Mouse (Mus musculus) lung, postnatal 25 days (tissue): ENCODE data around the gene Cadm2.

ENCODE experiments used
- DNase-seq: peaks from one replicate; pipeline ENCODE4 v3.0.0; 2022; ENCODE audit warnings: low spot score

Cadm2 gene

DNA sequence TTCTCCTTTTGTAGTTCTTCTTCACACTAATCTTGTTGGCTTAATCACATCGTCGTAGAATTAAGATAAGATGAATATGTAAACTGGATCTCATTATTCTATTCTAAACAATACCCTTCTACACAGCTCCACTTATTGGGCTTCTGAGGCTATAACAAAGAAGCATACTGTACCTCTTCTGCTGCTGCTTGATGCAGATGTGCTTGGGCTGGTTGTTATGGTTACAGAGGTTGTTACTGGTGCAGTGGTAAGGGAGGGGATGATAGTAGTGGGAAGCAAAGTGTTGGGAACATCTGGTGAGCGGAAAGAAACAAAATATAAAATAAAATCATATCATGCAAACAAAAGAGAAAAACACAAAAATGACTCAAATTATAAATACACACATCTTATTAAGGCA is 889.5 kb downstream of the Cadm2 start:
- DNase-seq: no peak

DNA sequence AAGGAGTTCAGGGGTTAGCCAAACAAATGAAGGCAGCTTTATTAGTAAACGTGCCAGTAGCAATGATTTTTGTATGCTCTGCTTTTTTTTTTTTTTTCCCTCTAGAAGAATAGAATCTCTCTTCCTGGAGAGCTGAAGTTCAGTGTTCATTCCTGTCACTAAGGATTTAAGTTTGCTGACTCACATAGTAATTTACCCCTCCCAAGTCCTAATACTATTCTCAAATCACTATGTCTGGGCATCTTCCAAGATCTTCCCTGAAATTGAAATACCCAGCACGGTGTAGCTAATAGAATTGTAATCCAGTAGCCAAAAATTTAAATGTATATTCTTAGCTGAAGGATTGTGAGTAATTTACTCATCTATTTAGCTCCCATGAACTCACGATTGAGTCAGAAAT is 914.2 kb downstream of the Cadm2 start:
- DNase-seq: no peak

DNA sequence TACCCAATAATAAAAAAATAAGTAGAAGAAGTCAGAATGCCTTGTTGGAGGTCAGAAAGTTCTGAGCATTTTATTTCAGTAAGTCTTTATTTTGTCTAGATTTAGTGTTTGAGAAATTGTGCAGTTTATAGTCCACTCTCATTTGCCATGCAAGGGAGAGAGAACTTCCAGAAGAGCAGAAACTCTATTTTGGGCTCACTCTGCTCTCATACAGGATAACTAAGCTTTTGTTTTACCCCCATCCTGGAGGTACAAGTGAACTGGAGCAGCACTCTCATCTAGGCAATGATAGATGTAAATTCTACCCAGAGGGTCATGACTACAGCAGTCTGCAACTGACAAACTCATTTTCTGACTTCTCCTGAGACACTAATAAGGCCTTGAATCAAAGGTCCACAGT is 925.9 kb downstream of the Cadm2 start:
- no peak for DNase-seq

DNA sequence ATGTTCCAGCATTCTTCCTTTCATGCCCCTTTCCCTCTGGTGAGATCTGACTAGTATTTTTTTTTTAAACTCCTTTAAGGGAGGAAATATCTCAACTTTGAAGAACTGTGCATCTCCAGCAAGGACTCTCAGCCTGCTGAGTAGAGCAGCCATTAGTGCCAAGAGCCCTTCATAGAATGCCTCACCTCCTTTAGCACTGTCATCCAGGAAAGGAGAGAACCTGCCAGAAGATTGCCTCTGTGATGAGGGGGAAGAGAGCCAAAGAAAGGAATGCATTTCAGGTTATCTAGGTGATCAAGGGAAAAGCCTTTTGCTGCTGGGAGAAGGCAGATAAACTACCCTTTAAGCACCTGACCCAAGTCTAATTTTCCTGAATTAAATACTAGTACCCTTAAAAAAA is 943.5 kb downstream of the Cadm2 start:
- DNase-seq: no peak

DNA sequence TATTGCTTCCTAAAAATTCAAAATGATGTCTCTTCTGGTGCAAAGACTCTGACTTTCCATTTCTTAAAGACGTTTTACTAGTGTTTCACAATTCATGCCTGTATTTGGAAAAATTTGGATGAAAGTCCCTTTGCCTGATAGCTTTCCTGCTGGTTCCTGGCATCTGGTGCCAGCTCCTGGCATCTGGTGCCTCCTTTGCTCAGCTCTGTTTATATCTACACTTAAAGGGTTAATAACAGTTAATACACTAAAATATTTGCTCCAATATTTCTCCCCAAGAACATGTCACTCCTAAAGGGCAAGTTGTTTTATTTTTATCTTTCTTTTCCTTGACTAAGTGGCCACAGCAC is 969.7 kb downstream of the Cadm2 start:
- DNase-seq: no peak

DNA sequence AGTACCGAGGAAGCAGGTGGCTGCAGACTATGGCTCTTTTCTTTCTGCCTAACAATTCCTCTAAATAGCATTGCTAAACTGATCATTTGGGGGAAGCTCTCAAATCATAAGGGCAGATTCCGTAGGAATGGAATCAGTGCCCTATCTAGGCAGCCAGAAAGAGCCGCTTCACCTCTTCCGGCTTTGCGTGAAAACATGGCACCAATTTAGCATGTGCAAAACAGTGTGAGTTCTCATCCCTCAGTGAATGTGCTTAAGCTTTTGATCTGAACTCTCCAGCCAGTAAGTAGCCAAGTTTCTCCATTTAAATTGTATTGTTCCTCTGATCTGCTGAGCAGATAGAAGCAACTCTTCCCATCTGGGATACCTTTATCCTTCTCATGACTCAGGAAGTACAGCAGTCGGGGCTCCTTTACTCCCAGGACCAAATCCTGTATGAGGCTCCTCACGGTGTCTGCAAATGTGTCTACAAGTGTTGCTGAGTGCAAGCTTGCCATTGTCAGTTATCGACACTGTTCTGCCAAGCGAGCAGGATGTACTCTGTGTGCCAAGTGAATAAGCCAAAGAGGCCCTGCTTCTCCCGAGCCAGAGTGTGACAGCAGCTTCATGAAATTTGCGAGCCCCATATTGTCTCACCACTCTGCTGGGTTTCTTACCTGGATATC is 970.2 kb downstream of the Cadm2 start:
- DNase-seq: no peak

DNA sequence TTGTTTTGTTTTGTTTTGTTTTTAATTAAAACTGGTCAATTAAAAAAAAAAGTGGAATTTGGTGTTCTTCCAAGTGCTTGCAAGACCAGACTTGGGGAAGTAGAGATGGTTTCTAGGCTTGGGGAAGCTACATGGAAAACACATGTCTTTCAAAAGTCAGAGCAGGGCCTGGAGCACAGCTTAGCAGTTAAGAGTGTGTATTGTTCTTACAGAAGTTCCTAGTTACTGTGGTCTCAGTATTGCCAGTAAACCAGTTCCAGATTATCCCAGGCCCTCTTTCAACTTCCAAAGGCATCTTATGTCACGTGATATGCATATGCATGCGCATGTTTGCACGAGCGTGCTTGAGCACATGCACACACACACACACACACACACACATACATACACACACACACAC is 972.9 kb downstream of the Cadm2 start:
- no peak for DNase-seq

DNA sequence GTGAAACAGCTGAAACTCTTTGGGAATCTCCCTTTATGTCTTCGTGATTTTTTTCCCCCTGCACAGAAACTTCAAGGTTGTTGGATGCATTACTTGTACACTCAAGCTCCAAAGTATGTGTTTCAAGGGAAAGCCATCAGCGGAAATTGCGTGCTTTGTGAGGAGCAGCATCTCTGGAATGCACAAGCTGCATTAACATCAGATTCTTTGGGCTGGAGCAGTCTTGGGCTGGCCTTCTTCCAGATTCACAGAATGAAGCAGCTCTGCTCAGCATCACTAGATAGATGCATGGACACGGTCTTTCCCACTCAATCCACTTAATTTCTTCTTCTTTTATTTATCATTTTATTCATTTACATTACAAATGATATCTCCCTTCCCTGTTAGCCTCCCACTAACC is 977.1 kb downstream of the Cadm2 start:
- DNase-seq: no peak

DNA sequence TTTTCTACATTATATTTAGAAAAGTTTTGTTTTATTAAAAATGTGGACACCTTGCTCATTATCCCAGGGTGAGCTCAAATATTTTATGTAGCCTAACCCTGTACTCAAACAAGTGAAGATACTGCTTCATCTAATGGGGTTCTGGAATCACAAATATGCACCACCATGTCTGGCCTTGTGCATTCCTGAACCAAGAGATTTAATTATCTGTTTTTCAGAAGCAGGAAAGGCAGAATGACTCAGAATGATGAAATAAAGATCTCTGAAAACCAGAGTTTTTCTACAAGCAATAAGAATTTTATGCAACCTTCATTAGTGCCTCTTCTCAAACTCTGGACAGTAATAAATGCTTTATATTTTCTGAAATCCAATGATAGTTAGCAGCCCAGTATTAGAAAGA is 993.2 kb downstream of the Cadm2 start:
- no peak for DNase-seq

DNA sequence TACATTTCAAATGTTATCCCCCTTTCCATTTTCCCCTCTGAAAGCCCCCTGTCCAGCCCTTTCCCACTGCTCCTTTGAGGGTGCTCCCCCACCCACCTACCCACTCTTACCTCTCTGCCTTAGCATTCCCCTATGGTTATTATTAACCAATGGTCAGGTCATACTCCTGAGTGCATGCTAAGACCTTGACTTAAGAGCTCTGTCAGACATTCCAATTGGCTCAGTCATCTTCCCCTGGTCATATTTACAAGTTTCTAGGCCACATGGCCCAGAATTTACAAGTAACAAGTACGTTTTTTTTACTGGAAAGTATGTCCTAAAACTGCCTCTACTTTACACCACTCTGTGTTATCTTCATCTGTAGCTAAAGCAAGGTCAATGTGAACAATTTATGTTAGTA is 998.3 kb downstream of the Cadm2 start:
- DNase-seq: no peak

DNA sequence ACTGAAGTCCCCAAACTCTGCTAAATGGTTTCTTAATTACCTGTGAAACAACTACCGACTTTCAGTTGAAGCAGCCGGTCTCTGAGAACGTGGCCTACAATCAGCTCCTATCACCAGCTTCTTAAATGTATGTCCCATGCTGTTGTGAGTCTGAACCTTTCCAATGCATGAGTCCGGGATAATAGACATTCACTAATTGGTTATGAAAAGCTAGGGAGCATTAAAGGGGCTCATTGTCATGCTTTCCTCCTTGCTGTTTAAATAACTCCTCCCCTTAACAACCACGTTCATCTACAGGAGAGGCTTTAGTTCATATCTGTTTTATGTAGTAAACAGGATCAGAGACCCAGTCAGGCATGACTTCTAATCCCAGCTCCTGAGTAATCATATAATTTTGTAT is 1008.1 kb downstream of the Cadm2 start:
- DNase-seq: no peak
